Mouse (Mus musculus) lung, adult 2 months (tissue): Measurements from ENCODE around the gene Numbl. TPM values are rescaled to one million over a fixed set of nuclear protein-coding genes. Genes with fewer than 3 reads are reported as not detected.

ENCODE experiments used
- DNase-seq: peaks from one replicate; pipeline ENCODE4 v3.0.0; 2022
- H3K4me1 ChIP-seq: fragments of 200-500 bp; 2 replicates; pipeline ENCODE4 v1.6.1; 2011; ENCODE audit warnings: low read length; ENCODE audit not compliant: control insufficient read depth, insufficient read depth
- H3K4me3 ChIP-seq: fragments of 200-500 bp; replicated peaks from 2 replicates; pipeline ENCODE3; 2011; ENCODE audit warnings: low read depth, mild to moderate bottlenecking, control low read depth, low read length; ENCODE audit errors: extremely low read depth
- CTCF ChIP-seq: fragments of 200-500 bp; IDR thresholded peaks from 2 replicates; pipeline ENCODE4 v1.5.1; 2011; ENCODE audit warnings: mild to moderate bottlenecking, low read length, control low read depth; ENCODE audit not compliant: insufficient read depth
- POLR2A ChIP-seq: fragments of 200-500 bp; IDR thresholded peaks from 2 replicates; pipeline ENCODE4 v1.6.1; 2011; ENCODE audit warnings: low read depth, mild to moderate bottlenecking, control low read depth, low read length, borderline replicate concordance; ENCODE audit errors: extremely low read depth
- WGBS: fragments of 180-500 bp; shearing (Covaris S2); methylation state at CpG from one replicate; pipeline ENCODE4 v1.1.7; 2018; 5-methylcytosine and 5-hydroxymethylcytosine counted together
- polyA plus RNA-seq: library from polyadenylated mRNA; depleted of rRNA; stranded (reverse); fragments of >200 nt; gene quantifications from 2 replicates; pipeline ENCODE4 v1.2.3, GENCODE M21; 2012

The Numbl gene
- polyA plus RNA-seq, 1 experiment: 33.0 TPM

- WGBS: 1% methylated on average over 48 of the region's 49 CpGs
- H3K4me3 ChIP-seq: peak within 1 kb of the TSS; percentile 77
- peak; percentile 92 for DNase-seq
- TF ChIP-seq POLR2A (peak; percentile 98), CTCF (no peak)
- H3K4me1 ChIP-seq: peaks cover 20% of the 10 kb centered on the region
These were observed 29.9 kb upstream of the Numbl start, which contains the start of gene Itpkc for GRCm38 (mm10) chr7:27228281-27228821. Gene Itpkc, minus strand, starts transcription at chr7:27228661.

DNA sequence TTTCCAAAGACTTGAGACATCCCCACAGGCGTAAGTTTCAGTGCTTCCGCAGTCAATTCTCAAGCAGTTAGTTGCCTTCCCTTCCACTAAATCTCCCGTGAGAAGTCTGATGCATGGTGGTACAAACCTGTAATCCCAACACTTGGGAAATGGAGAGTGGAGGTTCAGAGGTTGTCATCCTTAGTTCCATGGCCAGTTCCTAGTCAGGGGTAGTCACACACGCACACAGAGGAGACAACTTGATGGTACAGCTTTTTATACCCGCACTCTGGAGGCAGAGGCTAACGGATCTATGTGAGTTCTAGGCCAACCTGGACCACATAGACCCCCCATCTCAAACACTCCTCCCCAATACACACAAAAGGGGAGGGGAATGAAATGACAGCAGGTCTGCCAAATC lies 29.4 kb upstream of the Numbl start:
- Histone ChIP-seq H3K4me3 (peak overlapping the region; percentile 77), H3K4me1 (peaks cover 25% of the 10 kb centered on the region)
- TF ChIP-seq CTCF (no peak), POLR2A (no peak)
- 14% methylated on average over 6 of the region's 6 CpGs for WGBS
- no peak for DNase-seq

DNA sequence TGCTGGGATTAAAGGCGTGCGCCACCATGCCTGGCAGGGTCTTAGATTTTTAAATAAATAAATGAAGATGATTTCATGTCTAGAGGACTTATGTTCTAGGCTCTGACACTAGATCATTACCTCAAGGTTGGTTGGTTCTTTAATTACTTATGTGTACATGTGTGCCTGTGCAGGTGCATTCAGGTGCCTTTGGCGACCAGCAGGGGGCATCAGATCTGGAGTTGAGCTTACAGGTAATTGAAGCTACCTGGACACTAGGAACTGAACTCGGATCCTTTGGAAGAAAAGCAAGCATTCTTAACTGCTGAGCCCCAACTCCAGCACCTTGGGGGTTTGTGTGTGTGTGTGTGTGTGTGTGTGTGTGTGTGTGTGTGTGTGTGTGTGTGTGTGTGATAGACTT lies 27.5 kb upstream of the Numbl start:
- no peak for DNase-seq
- Histone ChIP-seq H3K4me1 (peaks cover 16% of the 10 kb centered on the region), H3K4me3 (no peak overlapping the region)
- TF ChIP-seq POLR2A (no peak), CTCF (peak; percentile 35)
- 74% methylated on average over 4 of the region's 4 CpGs for WGBS

- peaks cover 16% of the 10 kb centered on the region for H3K4me1 ChIP-seq
- TF ChIP-seq POLR2A: no peak
- TF ChIP-seq CTCF: no peak
- no peak overlapping the region for H3K4me3 ChIP-seq
- no peak for DNase-seq
- 52% methylated on average over 7 of the region's 7 CpGs for WGBS
These were observed 26.4 kb upstream of the Numbl start for GRCm38 (mm10) chr7:27231693-27232331.

- H3K4me1 ChIP-seq: peaks cover 12% of the 10 kb centered on the region
- TF ChIP-seq CTCF: no peak
- peak; percentile 54; the same call in 1 of the 2 replicates for TF ChIP-seq POLR2A
- DNase-seq: peak; percentile 93
- H3K4me3 ChIP-seq: peak within 1 kb of the TSS; percentile 100
- under 1% methylated on average over 25 of the region's 25 CpGs for WGBS
These were observed 25.4 kb upstream of the Numbl start, which contains the start of gene Coq8b for GRCm38 (mm10) chr7:27232781-27233281. Gene Coq8b, plus strand, starts transcription at chr7:27233023.

- Histone ChIP-seq H3K4me1 (peaks cover 12% of the 10 kb centered on the region), H3K4me3 (peak overlapping the region; percentile 100)
- TF ChIP-seq POLR2A (no peak), CTCF (no peak)
- 3% methylated on average over 6 of the region's 6 CpGs for WGBS
- DNase-seq: no peak
These were observed 24.9 kb upstream of the Numbl start for GRCm38 (mm10) chr7:27233300-27233699.

DNA sequence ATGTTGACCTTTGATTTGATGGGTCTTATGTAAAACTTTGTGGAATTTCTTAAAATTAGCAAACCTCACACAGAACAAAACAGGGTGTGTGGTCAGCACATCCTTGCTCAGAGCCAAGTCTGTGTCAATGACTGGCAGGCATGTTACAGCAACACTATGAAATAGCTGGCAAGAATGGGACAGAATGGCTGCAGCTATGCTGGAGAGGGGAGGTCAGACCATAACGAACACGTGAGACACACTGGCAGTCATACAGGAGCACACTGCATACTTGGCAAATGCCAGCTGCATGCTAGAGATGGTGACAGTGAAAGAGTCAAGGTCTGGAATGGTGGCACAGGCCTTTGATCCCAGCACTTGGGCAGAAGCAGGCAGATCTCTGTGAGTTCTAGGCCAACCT lies 22.5 kb upstream of the Numbl start:
- Histone ChIP-seq H3K4me3 (no peak overlapping the region), H3K4me1 (peaks cover 9% of the 10 kb centered on the region)
- TF ChIP-seq POLR2A: no peak
- no peak for TF ChIP-seq CTCF
- DNase-seq: no peak
- 72% methylated on average over 2 of the region's 2 CpGs for WGBS

DNA sequence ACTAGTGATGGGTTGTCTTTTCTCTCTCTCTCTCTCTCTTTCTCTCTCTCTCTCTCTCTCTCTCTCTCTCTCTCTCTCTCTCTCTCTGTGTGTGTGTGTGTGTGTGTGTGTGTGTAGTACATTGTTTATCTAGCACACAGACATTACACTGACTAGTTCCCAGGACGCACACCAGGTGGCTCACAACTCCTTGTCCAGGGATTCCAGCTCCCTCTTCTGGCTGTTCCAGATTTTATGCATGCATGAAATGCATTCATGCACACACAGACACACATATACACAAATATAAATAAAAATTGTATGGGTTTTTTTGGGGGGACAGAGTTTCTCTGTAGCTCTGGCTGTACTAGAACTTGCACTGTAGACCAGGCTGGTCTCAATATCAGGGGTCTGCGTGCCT lies 20.7 kb upstream of the Numbl start:
- TF ChIP-seq POLR2A: no peak
- no peak for DNase-seq
- H3K4me3 ChIP-seq: no peak overlapping the region
- H3K4me1 ChIP-seq: peaks cover 7% of the 10 kb centered on the region
- WGBS: 74% methylated on average over 2 of the region's 2 CpGs

GRCm38 (mm10) chr7:27238568-27238967 lies 19.7 kb upstream of the Numbl start:
- 90% methylated on average over 5 of the region's 5 CpGs for WGBS
- no peak for TF ChIP-seq CTCF
- TF ChIP-seq POLR2A: no peak
- DNase-seq: no peak
- no peak overlapping the region for H3K4me3 ChIP-seq
- peaks cover 3% of the 10 kb centered on the region for H3K4me1 ChIP-seq

- 62% methylated on average over 8 of the region's 8 CpGs for WGBS
- TF ChIP-seq POLR2A: no peak
- H3K4me3 ChIP-seq: no peak overlapping the region
- DNase-seq: no peak
- no peaks in the 10 kb centered on the region for H3K4me1 ChIP-seq
These were observed 15.0 kb upstream of the Numbl start for GRCm38 (mm10) chr7:27243211-27243610.
